Mouse (Mus musculus): ENCODE measurements around the gene Cyp4f16. TPM values are rescaled to one million over a fixed set of nuclear protein-coding genes. Genes with fewer than 3 reads are reported as not detected.

Gene Cyp4f16
- polyA plus RNA-seq, 1 experiment from 2014 or later: 27.5 TPM

Other genes with a start within 250 kb of the Cyp4f16 start
- 112 and 126 TPM in 2 replicates for gene Akap8, start 215.3 kb upstream of the Cyp4f16 start, polyA plus RNA-seq (2015; fragmentation: Nextera tagmentation; extraction: Ambion mirVana)
- gene Akap8l, start 186.0 kb upstream of the Cyp4f16 start, polyA plus RNA-seq (2015; fragmentation: Nextera tagmentation; extraction: Ambion mirVana): 124 and 130 TPM in 2 replicates
- 22.0 and 23.8 TPM in 2 replicates for gene Wiz, start 147.1 kb upstream of the Cyp4f16 start, polyA plus RNA-seq (2015; fragmentation: Nextera tagmentation; extraction: Ambion mirVana)
- gene Rasal3, start 133.0 kb upstream of the Cyp4f16 start, polyA plus RNA-seq (2015; fragmentation: Nextera tagmentation; extraction: Ambion mirVana): 0.63 and 0.97 TPM in 2 replicates
- gene Pglyrp2, start 112.4 kb upstream of the Cyp4f16 start, polyA plus RNA-seq (2015; fragmentation: Nextera tagmentation; extraction: Ambion mirVana): 0.12 TPM in 1 of 2 replicates, not detected in the other
- gene Cyp4f39, start 83.8 kb upstream of the Cyp4f16 start, polyA plus RNA-seq (2015; fragmentation: Nextera tagmentation; extraction: Ambion mirVana): 0.26 and 1.0 TPM in 2 replicates
- 7.4 and 10.4 TPM in 2 replicates for gene Cyp4f17, start 30.5 kb upstream of the Cyp4f16 start, polyA plus RNA-seq (2015; fragmentation: Nextera tagmentation; extraction: Ambion mirVana)
- not detected in 2 replicates for gene Cyp4f37, start 84.8 kb downstream of the Cyp4f16 start, polyA plus RNA-seq (2015; fragmentation: Nextera tagmentation; extraction: Ambion mirVana)
- gene Cyp4f40, start 122.3 kb downstream of the Cyp4f16 start, polyA plus RNA-seq (2015; fragmentation: Nextera tagmentation; extraction: Ambion mirVana): not detected in 2 replicates
- not detected in 2 replicates for gene Cyp4f15, start 149.1 kb downstream of the Cyp4f16 start, polyA plus RNA-seq (2015; fragmentation: Nextera tagmentation; extraction: Ambion mirVana)